Mouse (Mus musculus): ENCODE results near the gene Atp6v0b.

DNA sequence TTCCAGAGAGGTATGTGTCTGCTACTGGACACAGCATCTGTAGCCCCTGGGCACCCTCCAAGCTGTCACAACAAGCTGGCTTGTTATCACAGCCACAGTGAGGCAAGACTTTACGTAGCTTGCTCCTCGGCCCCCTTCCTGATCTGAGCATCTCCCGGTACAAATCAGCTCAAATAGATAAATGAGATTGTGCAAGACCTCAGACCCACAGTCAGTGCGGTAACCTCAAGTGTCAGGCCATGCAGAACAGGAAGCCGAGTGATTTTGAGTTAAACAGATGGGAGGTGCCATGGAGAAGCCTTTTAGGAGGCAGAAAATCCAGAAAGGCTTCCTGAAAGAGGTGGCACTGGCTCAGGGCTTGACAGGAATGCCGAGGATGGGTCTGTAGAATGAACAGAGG, 20.1 kb downstream of the Atp6v0b start:
- TF ChIP-seq CTCF (IDR thresholded peaks at IDR 0.05; ENCODE audit: borderline replicate concordance, extremely low read depth, insufficient read depth, insufficient read length): no peak
- TF ChIP-seq POLR2A (IDR thresholded peaks at IDR 0.05; ENCODE audit: borderline replicate concordance, extremely low read depth, insufficient read depth, insufficient read length, poor library complexity, severe bottlenecking): no peak
